Mouse (Mus musculus): ENCODE measurements at regions not wholly inside any gene's neighbourhood (a gene's known extent, or its start where the extent isn't known, plus 50 kb on each side); places are given as distances from the start of the nearest gene placed in this dataset.

DNA sequence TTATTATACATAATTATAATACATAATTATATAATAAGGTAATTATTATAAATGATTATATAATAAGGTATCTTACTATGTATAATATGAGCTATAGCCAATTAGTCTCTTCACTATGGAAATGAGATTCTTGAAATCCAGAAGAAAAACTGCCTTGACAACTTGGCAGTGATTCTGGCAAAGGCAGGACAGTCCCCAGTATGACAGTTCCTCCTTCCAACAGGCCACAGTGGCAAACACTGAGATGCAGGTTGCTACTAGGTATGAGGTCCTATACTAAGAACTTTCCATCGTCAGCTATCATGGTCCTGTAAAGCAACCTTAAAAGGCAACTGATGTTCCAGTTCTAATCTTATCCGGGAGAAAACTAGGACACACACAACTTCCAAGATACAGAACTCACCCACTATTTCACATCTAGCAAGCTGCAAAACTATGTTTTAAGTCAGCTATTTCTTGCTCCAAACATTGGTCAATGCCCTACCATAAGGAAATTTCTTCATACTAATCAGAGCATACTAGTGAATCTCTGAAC lies 124.6 kb upstream of the Bank1 start:
- DNase-seq (ENCODE audit: low spot score) = no peak
- Histone ChIP-seq H3K4me1 (ENCODE audit: insufficient read depth, low read depth, low read length) (no peaks in the 10 kb centered on the region), H3K4me3 (ENCODE audit: low read depth, low read length) (no peak overlapping the region), H3K4me2 (replicated peaks; ENCODE audit: low read depth, low read length) (no peak overlapping the region), H3K36me3 (ENCODE audit: insufficient read depth, low read length) (no peaks in the 10 kb centered on the region), H3K27me3 (replicated peaks; ENCODE audit: insufficient read depth, low read length) (no peaks in the 10 kb centered on the region), H3K27ac (ENCODE audit: low read length) (no peak overlapping the region), H3K9me3 (ENCODE audit: low read length) (no peaks in the 10 kb centered on the region), H3K9ac (replicated peaks; ENCODE audit: low read depth) (no peak overlapping the region)
- TF ChIP-seq EP300 (IDR thresholded peaks at IDR 0.05) (no peak), CTCF (IDR thresholded peaks at IDR 0.05) (no peak)
- 93% methylated on average over 2 of the region's 2 CpGs for WGBS
- ATAC-seq = no peak

DNA sequence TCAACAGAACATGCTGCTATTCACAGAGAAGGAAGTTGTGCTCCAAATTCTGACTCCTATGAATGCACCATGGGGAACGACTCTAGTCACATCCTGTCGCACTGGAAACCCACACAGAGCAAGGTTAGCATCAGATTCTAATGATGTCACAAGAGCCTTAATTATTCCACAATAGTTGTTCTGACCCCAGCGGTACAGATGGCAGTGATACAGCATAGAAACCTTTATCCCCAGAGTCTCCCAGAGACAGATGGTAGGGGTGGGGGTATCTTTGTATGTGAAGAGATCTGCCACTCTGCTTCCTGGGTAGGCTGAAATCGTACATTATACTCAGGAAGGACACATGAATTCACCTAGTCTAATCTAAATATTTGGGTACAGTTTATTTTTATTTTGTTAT lies 123.5 kb upstream of the Bank1 start:
- no peak overlapping the region for H3K4me2 ChIP-seq (replicated peaks; ENCODE audit: low read depth, low read length)
- H3K27ac ChIP-seq (ENCODE audit: low read length) = no peak overlapping the region
- no peak overlapping the region for H3K4me3 ChIP-seq (ENCODE audit: low read depth, low read length)
- H3K9ac ChIP-seq (replicated peaks; ENCODE audit: low read depth) = no peak overlapping the region
- no peaks in the 10 kb centered on the region for H3K36me3 ChIP-seq (ENCODE audit: insufficient read depth, low read length)
- no peaks in the 10 kb centered on the region for H3K4me1 ChIP-seq (ENCODE audit: insufficient read depth, low read depth, low read length)
- no peak for TF ChIP-seq EP300 (IDR thresholded peaks at IDR 0.05)
- no peak for TF ChIP-seq CTCF (IDR thresholded peaks at IDR 0.05)
- no peaks in the 10 kb centered on the region for H3K27me3 ChIP-seq (replicated peaks; ENCODE audit: insufficient read depth, low read length)
- DNase-seq (ENCODE audit: low spot score) (no peak), ATAC-seq (no peak)
- H3K9me3 ChIP-seq (ENCODE audit: low read length) = no peaks in the 10 kb centered on the region
- 64% methylated on average over 4 of the region's 4 CpGs for WGBS

DNA sequence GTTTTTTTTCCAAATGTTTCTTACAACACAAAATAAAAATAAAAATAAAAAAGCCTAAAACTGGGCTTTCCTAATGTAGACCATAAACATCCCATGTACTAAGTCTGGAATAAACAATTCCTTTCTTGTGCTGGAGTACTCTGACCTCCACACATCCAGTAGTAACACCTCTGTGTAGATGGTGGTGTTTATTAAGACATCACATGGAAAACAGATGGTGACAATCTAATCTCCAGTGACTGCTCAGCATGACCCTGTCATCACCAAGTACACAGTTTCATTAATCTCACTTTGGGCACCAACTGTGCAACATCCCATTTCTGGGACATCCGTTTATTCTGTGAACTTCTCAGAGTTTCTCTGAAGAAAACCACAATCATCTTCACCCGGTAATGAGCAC lies 118.7 kb upstream of the Bank1 start:
- H3K4me2 ChIP-seq (replicated peaks; ENCODE audit: low read depth, low read length) = no peak overlapping the region
- WGBS = 48% methylated on average over 2 of the region's 2 CpGs
- no peak for TF ChIP-seq EP300 (IDR thresholded peaks at IDR 0.05)
- no peak for TF ChIP-seq CTCF (IDR thresholded peaks at IDR 0.05)

DNA sequence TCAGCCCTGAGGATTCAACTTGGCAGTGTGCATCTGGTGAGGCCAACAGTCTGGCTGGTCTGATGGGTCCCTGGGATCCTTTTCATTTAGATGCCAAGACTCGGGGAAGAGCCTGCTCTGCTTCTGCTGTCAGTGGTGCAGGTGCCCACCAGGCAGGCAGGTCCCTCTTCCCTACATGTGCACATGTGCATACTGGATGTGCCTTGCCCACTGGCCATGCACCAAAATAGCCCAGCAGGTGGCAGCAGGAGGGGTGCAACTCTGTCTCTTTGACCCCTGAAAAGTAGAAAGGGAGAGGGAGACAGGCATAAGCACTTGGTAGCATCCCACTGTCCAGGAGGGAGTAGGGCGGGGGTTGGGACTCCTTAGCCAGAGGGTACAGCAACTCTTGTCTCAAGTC lies 116.2 kb upstream of the Bank1 start:
- Histone ChIP-seq H3K9ac (replicated peaks; ENCODE audit: low read depth) (no peak overlapping the region), H3K4me1 (ENCODE audit: insufficient read depth, low read depth, low read length) (no peaks in the 10 kb centered on the region), H3K9me3 (ENCODE audit: low read length) (no peaks in the 10 kb centered on the region), H3K27me3 (replicated peaks; ENCODE audit: insufficient read depth, low read length) (no peaks in the 10 kb centered on the region), H3K27ac (ENCODE audit: low read length) (no peak overlapping the region), H3K36me3 (ENCODE audit: insufficient read depth, low read length) (no peaks in the 10 kb centered on the region), H3K4me2 (replicated peaks; ENCODE audit: low read depth, low read length) (no peak overlapping the region), H3K4me3 (ENCODE audit: low read depth, low read length) (no peak overlapping the region)
- ATAC-seq = no peak
- no peak for DNase-seq (ENCODE audit: low spot score)
- peak; percentile 50 for TF ChIP-seq CTCF (IDR thresholded peaks at IDR 0.05)
- TF ChIP-seq EP300 (IDR thresholded peaks at IDR 0.05) = no peak
- WGBS = 88% methylated on average over 2 of the region's 2 CpGs

More for the DNA sequence above, 118.7 kb upstream of the Bank1 start:
- ATAC-seq (no peak), DNase-seq (ENCODE audit: low spot score) (no peak)
- Histone ChIP-seq H3K9me3 (ENCODE audit: low read length) (no peaks in the 10 kb centered on the region), H3K4me1 (ENCODE audit: insufficient read depth, low read depth, low read length) (no peaks in the 10 kb centered on the region), H3K27ac (ENCODE audit: low read length) (no peak overlapping the region), H3K4me3 (ENCODE audit: low read depth, low read length) (no peak overlapping the region), H3K36me3 (ENCODE audit: insufficient read depth, low read length) (no peaks in the 10 kb centered on the region), H3K27me3 (replicated peaks; ENCODE audit: insufficient read depth, low read length) (no peaks in the 10 kb centered on the region), H3K9ac (replicated peaks; ENCODE audit: low read depth) (no peak overlapping the region)

DNA sequence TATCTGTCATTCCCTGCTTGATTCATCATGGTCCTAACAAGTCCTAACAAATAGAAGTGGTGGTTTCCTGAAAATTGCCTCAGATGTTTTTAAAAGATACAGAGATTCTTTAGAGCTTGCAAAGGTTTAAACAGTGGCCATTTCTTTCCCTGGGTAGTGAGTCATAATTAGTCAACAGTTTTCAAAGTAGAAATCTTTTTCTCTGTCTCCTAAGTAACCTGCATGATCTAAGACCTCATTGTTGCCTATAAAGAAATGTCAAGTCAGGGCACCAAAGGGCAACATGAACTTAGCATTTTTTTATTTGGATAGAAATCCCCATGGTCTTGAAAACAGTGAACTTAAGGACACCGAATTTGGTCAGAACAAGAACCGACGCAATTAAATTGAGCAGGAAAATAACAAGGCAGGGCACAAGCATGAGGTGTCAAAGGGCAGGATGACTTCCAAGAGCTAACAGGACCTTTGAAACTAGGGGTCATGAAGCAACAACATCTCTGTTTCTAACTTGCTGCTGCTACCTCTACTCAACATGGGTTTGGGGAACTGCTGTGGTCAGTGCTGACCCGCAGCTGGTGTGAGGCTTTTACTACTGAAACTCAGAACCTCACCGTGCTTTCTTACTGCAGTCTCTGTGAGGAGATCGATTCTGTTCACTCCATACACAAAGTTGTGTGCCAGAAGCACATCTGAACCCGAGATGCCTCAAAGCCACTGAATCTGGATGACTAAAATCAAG lies 114.2 kb upstream of the Bank1 start:
- Histone ChIP-seq H3K9ac (replicated peaks; ENCODE audit: low read depth) (no peak overlapping the region), H3K9me3 (ENCODE audit: low read length) (no peaks in the 10 kb centered on the region), H3K4me1 (ENCODE audit: insufficient read depth, low read depth, low read length) (no peaks in the 10 kb centered on the region), H3K27ac (ENCODE audit: low read length) (no peak overlapping the region), H3K4me3 (ENCODE audit: low read depth, low read length) (no peak overlapping the region), H3K36me3 (ENCODE audit: insufficient read depth, low read length) (no peaks in the 10 kb centered on the region), H3K27me3 (replicated peaks; ENCODE audit: insufficient read depth, low read length) (no peaks in the 10 kb centered on the region), H3K4me2 (replicated peaks; ENCODE audit: low read depth, low read length) (no peak overlapping the region)
- no peak for TF ChIP-seq CTCF (IDR thresholded peaks at IDR 0.05)
- TF ChIP-seq EP300 (IDR thresholded peaks at IDR 0.05) = no peak
- DNase-seq (ENCODE audit: low spot score) (no peak), ATAC-seq (no peak)
- WGBS = 86% methylated on average over 7 of the region's 7 CpGs

DNA sequence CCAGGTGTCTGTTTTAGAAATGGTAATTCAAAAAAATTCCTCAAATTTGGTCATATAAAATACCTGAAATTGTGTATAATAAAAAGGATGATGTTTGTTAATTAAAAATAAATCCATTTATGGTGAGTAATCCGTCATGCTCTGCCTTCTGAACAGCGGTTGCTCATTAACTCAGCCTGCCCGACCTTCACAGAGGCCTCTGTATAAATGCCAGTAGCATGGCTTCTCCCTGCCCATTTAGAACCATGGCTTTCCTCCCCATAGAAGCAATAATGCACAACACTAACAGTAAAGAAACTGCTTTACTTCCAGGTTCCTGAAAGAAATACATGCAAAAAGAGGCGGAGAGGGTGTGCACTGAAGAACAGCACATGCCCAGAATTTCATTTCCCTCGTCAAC lies 113.5 kb upstream of the Bank1 start:
- 81% methylated on average over 5 of the region's 5 CpGs for WGBS
- Histone ChIP-seq H3K4me2 (replicated peaks; ENCODE audit: low read depth, low read length) (no peak overlapping the region), H3K4me3 (ENCODE audit: low read depth, low read length) (no peak overlapping the region), H3K9me3 (ENCODE audit: low read length) (no peaks in the 10 kb centered on the region), H3K9ac (replicated peaks; ENCODE audit: low read depth) (no peak overlapping the region), H3K4me1 (ENCODE audit: insufficient read depth, low read depth, low read length) (no peaks in the 10 kb centered on the region), H3K27me3 (replicated peaks; ENCODE audit: insufficient read depth, low read length) (no peaks in the 10 kb centered on the region), H3K27ac (ENCODE audit: low read length) (no peak overlapping the region), H3K36me3 (ENCODE audit: insufficient read depth, low read length) (no peaks in the 10 kb centered on the region)
- no peak for DNase-seq (ENCODE audit: low spot score)
- no peak for ATAC-seq
- TF ChIP-seq EP300 (IDR thresholded peaks at IDR 0.05) (no peak), CTCF (IDR thresholded peaks at IDR 0.05) (no peak)

All from lung, postnatal 0 days (tissue).